Mouse (Mus musculus) retina, adult 2 months (tissue): Measurements from ENCODE around the gene Arsg.

Experiments used
- DNase-seq: peaks from one replicate; pipeline ENCODE4 v3.0.0-alpha.2; 2012; ENCODE audit warnings: low read depth, low spot score

Arsg gene

GRCm38 (mm10) chr11:109494890-109495770 lies 22.0 kb downstream of the Arsg start:
- DNase-seq, result no peak

DNA sequence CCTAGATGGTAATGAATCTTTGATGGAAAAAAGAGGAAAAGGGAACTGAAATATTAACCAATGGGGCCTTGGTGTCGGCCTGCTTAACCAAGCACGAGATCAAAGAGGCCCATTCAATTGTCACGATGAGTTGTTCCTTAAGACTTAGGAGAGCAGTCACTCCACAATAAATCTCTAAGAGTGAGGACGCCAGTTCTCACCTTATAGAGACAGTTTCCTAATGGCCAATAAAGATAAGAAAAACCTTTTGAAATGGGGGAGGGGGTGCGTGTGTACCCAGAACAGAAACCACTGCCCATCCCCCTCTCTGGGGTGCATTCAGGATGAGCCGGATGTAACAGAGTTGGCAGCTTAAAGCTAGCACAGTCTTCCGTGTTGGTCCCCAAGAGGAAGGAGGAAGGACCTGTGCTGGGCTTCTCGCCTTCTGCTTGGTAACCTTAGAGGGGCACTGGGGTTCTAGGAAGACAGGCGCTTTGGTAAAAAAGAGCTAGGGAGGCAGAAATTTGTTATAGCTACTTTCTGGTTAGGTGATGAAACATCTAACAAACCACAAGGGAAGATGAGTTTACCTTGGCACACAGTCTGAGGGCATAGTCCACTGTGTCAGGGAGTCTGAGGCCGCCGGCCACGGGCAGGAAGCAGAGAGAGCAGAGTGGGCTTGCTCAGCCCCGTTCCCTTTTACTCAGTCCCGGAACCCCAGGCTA lies 22.7 kb downstream of the Arsg start:
- no peak for DNase-seq

DNA sequence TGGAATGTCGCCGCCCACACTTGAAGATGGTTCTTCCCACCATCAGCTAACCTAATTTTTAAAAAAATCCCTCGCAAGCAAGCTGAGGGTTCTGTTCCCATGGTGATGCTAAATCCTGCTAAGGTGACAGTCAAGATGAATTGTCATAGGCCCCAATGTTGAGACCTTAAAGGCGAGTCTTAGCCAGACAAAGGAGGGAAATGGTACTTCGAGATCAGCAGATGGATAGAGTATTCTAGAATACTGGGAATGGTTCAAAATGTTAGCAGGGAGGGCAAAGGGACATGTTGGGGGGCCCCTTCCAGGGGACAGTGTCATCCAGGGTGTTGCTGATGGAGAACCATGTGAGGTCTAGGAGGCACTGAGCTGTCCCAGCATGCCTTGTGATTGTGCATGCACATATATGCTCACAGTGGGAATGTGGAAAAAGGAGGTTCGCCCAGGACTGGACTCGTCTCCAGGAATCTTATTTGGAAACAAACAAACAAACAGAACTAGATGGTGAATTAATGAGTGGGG lies 23.4 kb downstream of the Arsg start:
- DNase-seq, result no peak

GRCm38 (mm10) chr11:109496996-109497714 lies 24.0 kb downstream of the Arsg start:
- no peak for DNase-seq

GRCm38 (mm10) chr11:109497990-109498389 lies 24.8 kb downstream of the Arsg start:
- no peak for DNase-seq

DNA sequence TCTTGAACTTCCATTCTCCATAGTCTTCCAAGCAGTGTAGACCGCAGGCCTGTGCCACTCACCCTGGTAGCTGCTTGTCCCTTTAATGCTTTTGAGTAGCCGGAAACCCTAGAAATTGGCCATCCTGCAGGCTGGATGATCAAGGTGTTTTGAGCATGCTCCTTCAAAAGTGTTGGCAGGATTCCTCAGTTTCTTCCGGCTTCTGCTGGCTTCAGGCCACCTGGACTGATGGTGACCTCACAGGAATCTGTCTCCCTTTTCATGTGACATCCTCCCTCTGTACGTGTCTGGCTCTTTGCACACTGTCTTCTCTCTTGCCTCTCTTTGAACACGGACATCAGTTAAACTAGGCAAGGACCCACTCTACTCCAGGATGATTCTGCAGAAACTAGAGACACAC lies 27.0 kb downstream of the Arsg start:
- no peak for DNase-seq

- DNase-seq, result peak; percentile 25
Measured at GRCm38 (mm10) chr11:109504977-109505376, 31.8 kb downstream of the Arsg start.

DNA sequence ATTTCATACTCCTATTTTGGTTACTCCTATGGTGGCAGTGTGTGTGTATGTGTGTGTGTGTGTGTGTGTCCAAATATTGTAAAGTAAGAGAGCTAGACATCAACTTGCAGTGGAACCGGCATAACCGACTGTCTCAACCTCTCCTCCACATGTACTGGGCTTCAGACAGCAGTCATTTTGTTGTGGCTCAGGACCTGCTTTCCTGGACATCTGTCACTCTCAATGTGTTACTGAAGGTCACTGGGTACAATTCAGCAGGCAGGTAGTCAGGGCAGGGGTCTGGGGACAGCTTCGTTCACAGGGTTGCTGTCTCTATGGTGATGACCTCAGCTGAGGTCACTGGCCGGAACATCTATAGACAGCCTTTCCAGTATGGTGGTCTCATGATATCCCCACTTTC lies 32.6 kb downstream of the Arsg start:
- DNase-seq, result no peak

- no peak for DNase-seq
Measured at GRCm38 (mm10) chr11:109507068-109507467, 33.9 kb downstream of the Arsg start.

DNA sequence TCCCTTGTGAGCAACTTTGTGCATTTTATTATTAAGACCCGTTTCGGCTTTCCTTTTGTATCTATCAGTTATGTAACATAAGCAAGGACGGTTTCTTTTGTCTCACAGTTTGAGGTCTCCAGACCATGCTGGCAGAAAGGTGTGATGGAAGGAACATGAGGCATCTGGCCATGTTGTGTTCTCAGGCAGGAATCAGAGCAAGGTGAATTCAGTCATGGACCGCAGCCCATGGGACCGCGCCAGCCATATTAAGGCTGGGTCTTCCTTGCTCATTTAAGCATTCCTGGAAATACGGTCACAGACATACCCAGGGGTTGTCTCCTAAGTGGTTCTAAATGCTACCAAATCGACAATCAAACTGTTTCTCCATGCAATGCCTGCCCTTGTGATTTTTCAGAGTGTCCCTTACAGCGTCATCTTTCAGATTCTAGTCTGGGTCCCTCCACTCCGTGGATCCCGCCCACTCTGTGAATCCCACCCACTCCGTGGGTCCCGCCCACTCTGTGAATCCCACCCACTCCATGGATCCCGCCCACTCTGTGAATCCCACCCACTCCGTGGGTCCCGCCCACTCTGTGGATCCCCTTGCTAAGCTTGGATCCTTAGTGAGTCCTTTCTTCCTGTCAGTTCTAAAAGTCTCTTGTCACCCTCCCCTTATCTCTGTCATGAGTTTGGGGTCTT lies 40.0 kb downstream of the Arsg start:
- no peak for DNase-seq

GRCm38 (mm10) chr11:109514064-109514612 lies 41.0 kb downstream of the Arsg start:
- DNase-seq, result no peak

- no peak for DNase-seq
Measured at GRCm38 (mm10) chr11:109517330-109517729, 44.2 kb downstream of the Arsg start.

DNA sequence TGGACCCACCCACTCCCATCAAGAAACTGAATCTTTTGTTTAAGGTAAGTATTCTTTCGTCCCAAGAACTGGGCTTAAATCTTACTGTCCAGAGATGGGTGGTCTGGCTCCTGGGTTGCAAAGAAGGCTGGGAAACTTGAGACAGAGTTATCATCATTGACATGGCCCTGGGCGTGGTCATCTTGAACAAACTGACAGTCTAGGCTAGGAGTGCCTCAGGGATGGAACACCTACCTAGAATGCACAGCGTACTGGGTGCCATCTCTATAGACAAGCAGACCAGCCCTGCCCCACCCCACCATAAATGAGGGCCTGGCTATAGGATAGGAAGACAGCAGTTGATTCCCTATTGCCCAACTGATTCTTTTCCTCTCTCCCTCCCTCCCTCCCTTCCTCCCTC lies 44.6 kb downstream of the Arsg start:
- DNase-seq, result no peak

DNA sequence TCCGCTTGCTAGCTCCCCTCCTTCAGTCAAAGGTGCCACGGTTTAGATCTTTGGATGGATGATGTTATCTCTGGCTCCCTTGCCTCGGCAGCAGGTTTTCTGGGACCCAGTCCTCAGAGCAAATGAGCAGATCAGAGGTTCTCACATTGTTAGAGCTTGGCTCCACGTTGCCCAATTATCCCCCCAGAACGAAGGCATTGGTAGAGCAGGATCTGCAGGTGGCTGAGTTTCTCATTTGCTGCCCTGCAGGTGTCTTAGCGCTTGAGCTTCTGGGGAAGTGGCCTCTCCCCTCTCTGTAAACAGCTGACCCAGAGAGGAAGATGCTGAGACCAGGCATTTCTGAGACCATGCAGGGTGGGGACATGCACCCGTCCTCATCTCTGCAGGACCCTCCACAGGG lies 47.8 kb downstream of the Arsg start:
- no peak for DNase-seq

- DNase-seq, result no peak
Measured at GRCm38 (mm10) chr11:109524869-109525268, 51.7 kb downstream of the Arsg start.

- DNase-seq, result no peak
Measured at GRCm38 (mm10) chr11:109525571-109525970, 52.4 kb downstream of the Arsg start.

DNA sequence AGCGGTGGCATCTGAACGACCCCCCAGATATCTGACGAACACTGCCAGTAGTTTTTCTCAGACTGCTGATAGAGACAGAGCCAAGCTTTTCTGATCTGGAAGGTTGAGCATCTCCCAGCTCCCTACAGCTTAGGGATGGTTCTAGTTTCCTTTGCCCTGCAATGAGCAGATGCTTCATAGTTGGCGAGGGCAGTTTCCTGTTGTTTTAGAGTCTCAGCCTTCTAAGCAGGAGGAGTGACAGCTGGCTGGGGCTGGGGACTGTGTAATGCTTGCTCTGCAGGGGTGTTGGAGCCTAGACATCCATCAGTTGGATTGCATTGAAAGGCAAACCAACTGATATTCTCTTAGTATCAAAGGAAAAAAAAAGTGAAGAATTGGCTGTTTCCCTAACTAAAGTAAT lies 56.9 kb downstream of the Arsg start:
- DNase-seq, result no peak

GRCm38 (mm10) chr11:109535966-109536365 lies 62.8 kb downstream of the Arsg start:
- DNase-seq, result no peak

DNA sequence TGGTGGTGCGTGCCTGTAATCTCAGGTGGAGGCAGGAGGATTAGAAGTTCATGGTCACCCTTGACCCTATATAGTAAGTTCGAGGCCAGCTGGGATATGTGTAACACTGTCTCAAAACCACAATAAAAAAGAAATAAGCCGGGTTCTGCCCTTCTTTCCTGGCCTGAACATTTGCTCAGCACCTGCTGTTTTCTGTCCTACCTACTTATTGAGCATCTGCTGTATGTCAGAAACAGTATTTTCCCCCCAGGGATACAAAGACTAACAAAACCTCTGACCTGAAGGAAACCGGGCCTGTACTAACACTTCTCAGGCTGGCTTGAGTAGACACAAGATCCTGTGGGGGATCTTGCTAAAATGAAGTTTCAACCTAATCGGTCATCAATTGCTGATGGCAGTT lies 63.8 kb downstream of the Arsg start:
- DNase-seq, result no peak

DNA sequence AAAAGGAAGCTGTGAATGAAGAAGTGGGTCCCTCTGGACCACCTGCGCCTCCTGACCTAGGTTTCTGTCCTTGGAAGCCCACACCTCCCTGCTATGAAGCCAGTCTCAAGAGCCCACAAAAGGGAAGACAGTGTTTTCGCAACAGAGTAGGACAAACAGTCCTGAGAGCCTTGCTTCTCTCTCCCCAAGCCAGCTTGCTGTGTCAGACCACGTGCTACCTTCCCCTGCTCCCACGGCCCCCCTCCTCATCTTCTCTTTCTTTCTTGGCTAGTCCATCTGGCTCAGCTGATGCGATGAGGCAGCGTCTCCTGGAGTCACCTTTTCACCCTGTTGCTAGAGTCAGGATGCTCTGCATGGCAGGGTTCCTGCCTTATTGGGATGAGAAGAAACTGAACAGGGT lies 66.1 kb downstream of the Arsg start:
- no peak for DNase-seq

GRCm38 (mm10) chr11:109543466-109543865 lies 70.3 kb downstream of the Arsg start:
- no peak for DNase-seq
